Mouse (Mus musculus): ENCODE results near the gene Pawr.
A peak's percentile ranks its signal among the peaks of the same experiment; 100 is the strongest.

Pawr gene

DNA sequence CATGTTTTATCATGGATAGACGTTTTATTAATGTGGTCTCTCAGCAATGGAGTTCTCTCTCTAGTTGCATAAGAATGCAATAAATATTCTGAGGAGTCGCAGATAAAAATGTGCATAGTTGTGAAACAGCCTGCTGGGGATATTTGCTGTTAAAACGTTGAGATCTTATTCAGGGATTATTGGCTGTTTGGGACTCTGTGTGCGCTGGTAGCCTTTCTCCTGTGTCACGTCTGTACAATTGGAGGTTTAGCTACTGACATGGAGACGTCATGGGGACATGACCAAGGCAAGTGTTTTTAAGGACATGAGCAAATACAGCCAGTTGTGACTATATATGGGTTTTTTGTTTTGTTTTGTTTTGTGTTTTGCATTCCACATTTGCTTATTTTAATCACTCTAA is 28.9 kb downstream of the Pawr start:
- DNase-seq = no peak

DNA sequence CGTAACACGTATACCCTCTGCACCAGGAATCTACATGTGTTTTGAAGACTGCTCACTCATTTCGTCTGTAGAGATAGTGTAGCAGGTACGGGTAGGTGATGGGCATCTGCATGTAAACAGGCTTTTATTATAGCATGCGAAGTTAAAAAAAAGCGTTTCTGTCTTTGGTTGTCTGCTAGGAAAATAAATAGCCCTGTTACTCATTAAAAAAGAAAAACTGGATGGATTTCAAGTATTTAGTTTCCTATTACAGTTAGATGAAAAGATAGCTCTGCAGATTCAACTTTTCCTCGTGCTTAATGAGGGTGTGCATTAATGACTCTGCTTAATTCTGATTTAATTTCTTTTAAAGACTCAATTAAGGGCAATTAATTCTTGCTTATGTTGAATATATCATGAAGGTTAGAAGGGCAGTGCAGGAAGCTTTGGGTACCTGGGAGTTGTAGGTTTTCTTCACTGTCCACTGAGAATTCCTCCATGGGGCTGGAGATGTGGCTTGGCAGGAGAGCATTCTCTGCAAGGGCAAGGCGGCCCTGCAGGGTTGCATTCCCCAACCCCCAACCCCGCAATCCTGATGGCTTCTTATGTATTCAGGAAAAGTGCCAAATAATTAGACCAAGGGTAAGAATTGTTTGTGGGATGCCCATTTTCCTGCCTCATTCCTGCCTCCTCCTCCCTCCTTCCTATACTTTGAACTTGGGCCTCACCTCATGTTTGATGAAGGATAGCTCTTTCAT is 29.7 kb downstream of the Pawr start:
- DNase-seq = no peak

GRCm38 (mm10) chr10:108363932-108364331 is 32.0 kb downstream of the Pawr start:
- peak; percentile 53 for DNase-seq

- DNase-seq = no peak
These were observed 33.2 kb downstream of the Pawr start for GRCm38 (mm10) chr10:108364946-108365719.

DNA sequence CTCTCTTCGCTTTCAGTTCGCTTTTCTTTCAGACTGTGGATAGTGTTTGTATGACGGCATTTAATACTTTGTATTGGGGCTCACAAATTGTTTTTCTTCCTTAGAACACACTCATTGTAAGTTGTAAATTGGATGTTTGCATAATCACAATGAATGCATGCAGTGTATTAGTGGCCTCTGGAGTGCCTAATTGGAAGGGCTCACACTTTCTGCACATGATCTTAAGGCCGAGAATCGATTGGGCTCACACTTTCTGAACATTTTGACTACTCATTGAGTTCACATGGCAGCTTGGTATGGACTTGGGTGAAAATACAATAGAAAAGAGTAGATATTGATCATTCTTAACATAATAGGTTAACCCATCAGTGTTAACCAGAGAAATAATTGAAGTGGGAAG is 34.3 kb downstream of the Pawr start:
- DNase-seq = no peak

DNA sequence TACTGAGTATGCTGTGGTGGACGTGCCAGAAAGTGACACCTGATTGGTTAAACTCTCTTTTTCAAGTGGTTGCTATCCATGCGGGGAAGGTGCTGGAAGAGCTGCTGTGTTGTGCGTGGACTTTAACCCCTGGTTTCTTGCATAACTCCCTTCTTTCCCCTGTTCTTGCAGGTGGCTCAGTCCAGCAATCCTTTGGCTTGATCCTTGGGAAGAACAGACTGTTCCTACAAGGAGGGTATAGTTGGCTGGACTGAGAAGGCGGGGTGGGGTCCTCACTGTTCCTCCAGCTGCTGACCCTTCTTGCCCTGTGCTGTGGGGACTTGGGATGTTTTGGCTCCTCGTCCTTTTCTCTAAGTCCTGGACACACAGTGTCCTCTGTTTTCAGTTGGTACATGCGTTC is 36.4 kb downstream of the Pawr start:
- no peak for DNase-seq

DNA sequence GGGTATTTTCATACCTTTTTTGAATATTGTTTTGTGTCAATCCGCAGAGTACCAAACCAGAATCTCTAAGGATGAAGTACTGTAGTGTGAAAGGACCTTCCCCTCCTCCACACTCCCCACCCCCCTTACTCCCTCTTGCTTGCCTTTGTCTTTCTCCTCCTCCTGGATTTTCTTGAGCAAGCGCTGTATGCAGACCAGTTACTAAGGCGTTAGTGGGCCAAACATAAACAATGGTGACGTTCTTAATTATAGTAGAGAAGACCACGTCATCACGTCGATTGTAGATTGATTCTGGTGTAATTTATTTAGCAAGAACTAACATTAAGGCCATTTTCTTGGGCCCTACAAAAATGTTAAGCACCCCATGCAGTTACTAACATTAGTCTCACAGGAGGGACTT is 40.3 kb downstream of the Pawr start:
- peak; percentile 62 for DNase-seq

- DNase-seq = no peak
These were observed 40.9 kb downstream of the Pawr start for GRCm38 (mm10) chr10:108372858-108373257.

DNA sequence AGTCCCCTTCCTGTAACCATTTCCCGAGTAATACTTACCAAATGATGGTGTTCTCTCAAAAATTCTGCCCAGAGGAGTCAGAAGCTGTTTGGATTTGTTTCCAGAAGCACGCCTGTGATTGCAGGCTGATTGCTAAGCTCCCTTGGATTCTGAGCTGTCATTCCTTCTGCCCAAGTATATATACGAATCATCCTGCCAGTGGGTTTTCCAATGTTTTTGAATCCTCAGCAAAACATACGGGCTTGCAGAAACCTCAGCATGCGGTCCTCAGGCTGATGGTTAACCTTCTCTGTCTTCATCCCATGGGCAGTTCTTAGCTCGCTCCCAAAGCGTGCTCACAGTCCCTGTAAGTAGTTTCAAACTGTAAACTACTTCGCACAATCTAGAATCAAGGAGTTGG is 43.9 kb downstream of the Pawr start:
- DNase-seq = no peak

DNA sequence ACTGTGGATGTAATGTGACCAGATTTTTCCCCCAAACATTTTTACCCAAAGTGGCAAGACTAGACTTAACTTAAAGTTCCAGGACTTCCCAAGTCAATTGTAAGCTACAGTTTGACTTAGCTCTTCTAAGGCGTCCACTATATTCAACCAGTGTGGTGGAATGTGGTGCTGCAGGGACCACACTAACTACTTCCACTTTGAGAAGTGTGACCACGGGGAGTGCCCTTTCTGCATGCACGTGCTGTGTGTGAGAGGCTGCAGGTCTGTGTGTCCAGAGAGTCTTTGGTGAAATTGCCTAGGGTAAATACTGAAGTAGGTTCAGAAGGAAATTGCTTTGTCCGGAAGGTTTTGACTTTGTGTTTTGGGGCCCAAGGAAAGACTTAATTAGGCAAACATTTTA is 44.4 kb downstream of the Pawr start:
- DNase-seq = no peak

- DNase-seq = no peak
These were observed 45.4 kb downstream of the Pawr start for GRCm38 (mm10) chr10:108377369-108377768.

GRCm38 (mm10) chr10:108378062-108378461 is 46.1 kb downstream of the Pawr start:
- no peak for DNase-seq

DNA sequence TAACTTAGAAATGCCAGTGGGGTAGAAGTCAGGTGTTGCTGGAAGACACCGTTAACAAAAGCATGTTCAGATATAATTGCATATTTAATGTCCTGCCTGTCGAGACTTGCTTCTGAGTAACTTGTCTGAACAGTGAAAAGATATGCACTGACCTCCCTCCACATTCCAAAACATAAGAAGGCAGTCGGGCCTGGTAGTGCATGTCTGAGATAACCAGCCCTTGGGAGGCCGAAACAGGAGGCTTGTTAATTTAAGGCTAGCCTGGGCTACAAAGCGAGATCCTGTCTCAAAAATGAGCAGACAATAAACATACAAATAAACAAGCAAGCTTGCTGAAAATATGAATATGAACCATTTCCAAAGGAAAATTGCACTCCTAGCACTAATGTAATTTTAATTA is 46.6 kb downstream of the Pawr start:
- DNase-seq = no peak

GRCm38 (mm10) chr10:108380715-108381114 is 48.8 kb downstream of the Pawr start:
- DNase-seq = no peak

GRCm38 (mm10) chr10:108384153-108384769 is 52.3 kb downstream of the Pawr start:
- no peak for DNase-seq

DNA sequence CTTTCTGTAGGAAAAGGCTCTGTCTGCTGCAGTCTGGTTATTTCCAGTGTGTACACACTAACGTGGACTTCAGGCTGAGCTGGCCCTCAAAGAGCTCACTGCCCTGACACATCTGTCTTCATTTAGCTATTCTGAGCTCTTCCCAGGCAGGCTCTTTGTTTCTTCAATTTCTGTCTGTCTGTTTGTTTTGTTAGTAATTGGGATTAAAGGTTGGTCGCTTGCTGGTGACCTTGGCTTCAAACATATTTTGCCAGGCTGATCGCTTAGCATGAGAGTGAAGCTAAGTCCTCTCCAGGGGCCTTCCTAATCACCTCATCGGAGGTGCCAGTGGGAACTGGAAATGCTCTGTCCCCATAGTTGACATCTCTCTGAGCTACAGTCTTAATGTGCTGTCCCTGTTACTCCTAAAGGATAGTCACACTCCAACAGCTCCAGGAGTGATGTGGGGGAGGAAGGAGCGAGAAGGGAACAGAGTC is 53.6 kb downstream of the Pawr start:
- no peak for DNase-seq

- no peak for DNase-seq
These were observed 56.5 kb downstream of the Pawr start for GRCm38 (mm10) chr10:108388410-108388915.

DNA sequence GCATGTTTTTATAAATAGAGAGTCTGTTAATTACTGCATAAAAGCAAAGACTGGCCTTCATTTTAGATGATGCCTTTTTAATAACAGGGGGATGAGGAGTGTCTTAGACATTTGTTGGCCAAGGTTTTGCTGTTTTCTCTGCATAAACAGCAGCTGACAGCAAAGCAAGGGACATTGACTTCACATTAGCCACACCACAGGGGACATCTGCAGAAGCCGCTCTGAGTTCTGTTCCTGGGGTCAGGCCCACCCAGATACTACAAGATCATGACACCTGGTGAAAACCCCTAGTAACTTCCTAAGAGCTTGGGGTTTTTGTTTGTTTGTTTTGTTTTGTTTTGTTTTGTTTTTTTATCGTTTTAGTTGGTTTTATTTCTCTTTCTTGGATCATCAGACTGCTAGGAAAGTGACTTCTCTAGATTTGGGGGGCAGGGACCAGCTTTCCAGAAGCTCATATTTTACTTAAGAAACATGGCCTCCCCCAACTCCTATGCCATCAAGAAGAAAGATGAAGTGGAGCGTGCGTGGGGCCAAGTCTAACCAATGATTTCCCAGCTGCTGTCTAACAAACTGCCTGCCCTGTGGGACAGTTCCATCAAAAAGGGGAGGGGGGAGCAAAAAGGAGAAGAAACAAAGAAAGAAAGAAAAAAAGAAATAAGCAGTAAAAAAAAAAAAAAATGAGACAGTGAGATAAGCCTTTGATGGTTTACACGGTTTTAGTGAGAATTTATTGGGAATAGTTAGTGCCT is 57.4 kb downstream of the Pawr start:
- DNase-seq = peak; percentile 38

GRCm38 (mm10) chr10:108389927-108390287 is 58.0 kb downstream of the Pawr start:
- peak; percentile 61 for DNase-seq

GRCm38 (mm10) chr10:108391370-108391902 is 59.5 kb downstream of the Pawr start:
- DNase-seq = no peak

DNA sequence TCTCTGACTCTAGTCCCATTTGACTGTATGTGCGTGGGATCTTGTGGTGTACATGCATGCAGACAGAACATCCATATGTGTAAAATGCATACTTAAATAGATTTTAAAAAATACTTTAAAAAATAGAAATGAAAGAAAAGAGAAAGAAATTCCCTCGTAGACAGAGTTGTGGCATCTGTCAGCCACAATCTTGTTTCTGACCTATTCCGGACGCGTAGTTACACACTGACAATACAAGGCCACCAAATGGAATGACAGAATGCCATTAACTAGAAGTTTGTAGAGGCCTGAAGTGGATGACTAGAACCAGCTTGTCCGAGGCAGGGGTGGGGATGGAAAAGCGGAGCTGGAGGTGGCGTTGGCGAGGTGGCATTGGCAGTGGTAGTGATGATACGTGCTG is 60.2 kb downstream of the Pawr start:
- DNase-seq = no peak

DNA sequence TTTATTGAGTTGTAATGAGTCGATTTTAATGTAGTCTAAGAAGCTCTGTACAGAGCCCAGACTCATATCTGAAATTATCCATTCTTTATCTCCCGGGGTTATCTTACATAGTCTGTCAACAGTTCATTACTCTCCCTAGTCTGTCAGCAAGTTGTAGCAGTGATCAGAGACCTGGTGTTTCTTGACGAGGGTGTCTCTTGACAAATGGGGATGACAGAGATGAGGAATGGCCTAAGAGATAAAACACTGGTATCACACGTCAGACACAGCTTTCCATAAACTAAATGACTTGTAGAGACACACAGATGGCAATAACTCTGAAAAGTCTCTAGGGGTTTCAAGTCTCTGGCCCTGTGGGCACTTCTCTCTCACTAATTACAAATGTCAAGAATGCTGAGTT is 62.4 kb downstream of the Pawr start:
- no peak for DNase-seq

DNA sequence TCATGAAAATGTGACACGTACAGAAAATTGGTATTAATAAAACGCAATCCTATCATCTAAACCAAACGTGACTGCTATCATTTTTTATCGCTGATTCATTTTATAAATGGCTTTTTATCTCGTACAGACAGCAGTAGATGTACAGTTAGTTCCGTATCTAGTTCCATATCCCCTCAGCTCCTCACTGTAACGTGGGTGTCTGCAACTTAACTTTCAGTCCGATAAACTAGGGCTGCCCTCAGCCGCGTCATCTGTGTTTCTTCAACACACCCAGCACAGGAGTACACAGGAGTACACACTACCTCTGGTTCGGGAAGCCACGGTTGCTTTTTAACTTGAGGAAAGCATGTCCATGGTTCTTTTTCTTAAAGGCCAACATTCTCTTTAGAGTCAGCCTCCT is 63.3 kb downstream of the Pawr start:
- no peak for DNase-seq

All from retina, postnatal 1 day (tissue).